Mouse (Mus musculus) E14TG2a.4 (cell line): ENCODE data around the gene Krt31.

Source experiments
- H3K27me3 ChIP-seq: 2 replicates; pipeline ENCODE4 v1.6.1; 2014; ENCODE audit warnings: low read length, control low read depth; ENCODE audit not compliant: insufficient read depth
- H3K36me3 ChIP-seq: 2 replicates; pipeline ENCODE4 v1.6.1; 2014; ENCODE audit warnings: low read length, control low read depth; ENCODE audit not compliant: insufficient read depth
- H3K4me1 ChIP-seq: replicated peaks from 2 replicates; pipeline ENCODE4 v1.6.1; 2014; ENCODE audit warnings: low read depth, low read length, control low read depth
- H3K4me3 ChIP-seq: replicated peaks from 2 replicates; pipeline ENCODE4 v1.5.1; 2014; ENCODE audit warnings: mild to moderate bottlenecking, low read length
- H3K9me3 ChIP-seq: 2 replicates; pipeline ENCODE4 v1.6.1; 2014; ENCODE audit warnings: low read length, control low read depth
- CTCF ChIP-seq: conservative IDR thresholded peaks from 2 replicates; pipeline ENCODE4 v1.5.1; 2014; ENCODE audit warnings: low read length
- NANOG ChIP-seq: IDR thresholded peaks from 2 replicates; pipeline ENCODE4 v1.6.1; 2014; ENCODE audit warnings: borderline replicate concordance, low read length, mixed read lengths
- POU5F1 ChIP-seq: IDR thresholded peaks from 2 replicates; pipeline ENCODE4 v1.6.1; 2014; ENCODE audit warnings: low read length, borderline replicate concordance

Krt31 gene

DNA sequence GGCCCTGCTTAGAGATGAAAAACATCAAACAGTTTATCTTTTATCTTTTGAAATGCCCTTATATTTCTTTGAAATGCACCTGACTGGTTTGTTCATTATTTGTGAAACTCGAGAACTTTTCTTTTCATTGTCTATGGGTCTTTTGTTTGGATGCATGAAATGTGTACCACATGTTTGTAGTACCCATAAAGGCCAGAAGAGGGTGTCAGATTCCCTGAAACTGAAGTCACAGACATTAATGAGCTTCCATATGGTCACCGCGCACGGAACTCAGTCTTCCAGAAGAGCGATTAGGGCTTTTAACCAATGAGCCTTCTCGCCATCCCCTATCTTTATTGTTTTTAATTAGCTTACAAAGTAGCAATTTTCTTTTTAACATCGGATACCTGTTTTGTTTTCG is 8.5 kb upstream of the Krt31 start:
- no peak overlapping the region for H3K4me3 ChIP-seq
- TF ChIP-seq CTCF (peak; percentile 69), POU5F1 (no peak)
- no peaks in the 10 kb centered on the region for H3K36me3 ChIP-seq
- peaks cover 7% of the 10 kb centered on the region; the same call in 1 of the 2 replicates for H3K27me3 ChIP-seq
- H3K9me3 ChIP-seq = no peaks in the 10 kb centered on the region
- no peaks in the 10 kb centered on the region for H3K4me1 ChIP-seq

DNA sequence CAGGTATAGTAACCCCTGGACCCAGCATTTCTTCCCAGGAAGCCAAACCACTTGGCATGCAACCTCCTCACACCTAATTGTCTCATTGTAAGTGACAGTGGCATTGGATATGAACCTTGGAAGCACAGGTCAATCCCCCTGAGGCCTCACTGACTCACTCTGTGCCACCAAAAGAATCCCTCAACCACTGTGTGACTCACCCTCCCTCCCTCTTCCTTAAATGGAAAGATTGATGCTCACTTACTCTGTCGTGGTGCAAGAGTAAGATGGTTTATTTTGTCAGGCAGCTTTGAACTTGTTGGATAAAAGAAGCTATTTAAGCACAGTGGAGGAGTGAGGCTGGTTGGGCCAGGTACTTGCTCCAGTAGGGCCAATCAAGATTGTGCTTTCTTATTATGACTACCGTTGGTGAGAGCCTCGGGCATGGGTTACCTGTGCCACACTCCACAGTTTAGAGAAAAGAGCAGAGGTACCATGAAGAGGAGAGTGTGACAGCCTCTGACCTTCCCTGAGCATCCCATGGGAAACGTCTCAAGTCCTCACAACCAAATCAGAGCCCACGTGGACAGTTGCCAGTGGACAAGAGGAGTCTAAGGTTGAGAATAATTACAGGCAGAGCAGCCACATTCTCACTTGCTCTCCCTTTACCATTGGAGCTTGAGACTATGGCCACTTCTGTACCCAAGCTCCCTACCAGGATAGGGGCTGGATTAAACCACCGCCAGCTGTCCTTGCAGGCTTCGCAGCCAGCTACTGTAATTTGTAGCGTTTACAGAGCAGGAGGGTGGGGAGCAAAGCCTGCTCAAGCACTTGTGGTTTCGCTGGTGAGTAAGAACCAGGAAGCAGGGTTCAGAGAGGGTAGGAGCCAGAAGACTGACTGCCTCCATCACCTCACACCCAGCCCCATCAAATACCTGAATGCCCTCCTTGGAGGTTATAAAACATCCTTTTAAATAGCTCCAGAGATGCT is 5.6 kb upstream of the Krt31 start:
- Histone ChIP-seq H3K9me3 (peaks cover 9% of the 10 kb centered on the region; the same call in 1 of the 2 replicates), H3K4me3 (no peak overlapping the region), H3K4me1 (no peaks in the 10 kb centered on the region), H3K36me3 (no peaks in the 10 kb centered on the region), H3K27me3 (peaks cover 7% of the 10 kb centered on the region; the same call in 1 of the 2 replicates)
- TF ChIP-seq CTCF (no peak), NANOG (no peak), POU5F1 (no peak)

GRCm38 (mm10) chr11:100047193-100047592 is 3.2 kb downstream of the Krt31 start:
- Histone ChIP-seq H3K4me3 (no peak overlapping the region), H3K9me3 (peaks cover 1% of the 10 kb centered on the region; the same call in 1 of the 2 replicates)
- no peak for TF ChIP-seq CTCF
- TF ChIP-seq NANOG = no peak
- no peak for TF ChIP-seq POU5F1

GRCm38 (mm10) chr11:100046303-100046866 is 4.0 kb downstream of the Krt31 start:
- Histone ChIP-seq H3K9me3 (no peaks in the 10 kb centered on the region), H3K27me3 (peaks cover 2% of the 10 kb centered on the region; the same call in 1 of the 2 replicates), H3K4me1 (no peaks in the 10 kb centered on the region), H3K4me3 (no peak overlapping the region), H3K36me3 (no peaks in the 10 kb centered on the region)
- TF ChIP-seq CTCF = no peak
- TF ChIP-seq NANOG = no peak
- TF ChIP-seq POU5F1 = no peak

More at GRCm38 (mm10) chr11:100047193-100047592, 3.2 kb downstream of the Krt31 start:
- no peaks in the 10 kb centered on the region for H3K4me1 ChIP-seq
- H3K27me3 ChIP-seq = peaks cover 2% of the 10 kb centered on the region; the same call in 1 of the 2 replicates
- H3K36me3 ChIP-seq = no peaks in the 10 kb centered on the region

DNA sequence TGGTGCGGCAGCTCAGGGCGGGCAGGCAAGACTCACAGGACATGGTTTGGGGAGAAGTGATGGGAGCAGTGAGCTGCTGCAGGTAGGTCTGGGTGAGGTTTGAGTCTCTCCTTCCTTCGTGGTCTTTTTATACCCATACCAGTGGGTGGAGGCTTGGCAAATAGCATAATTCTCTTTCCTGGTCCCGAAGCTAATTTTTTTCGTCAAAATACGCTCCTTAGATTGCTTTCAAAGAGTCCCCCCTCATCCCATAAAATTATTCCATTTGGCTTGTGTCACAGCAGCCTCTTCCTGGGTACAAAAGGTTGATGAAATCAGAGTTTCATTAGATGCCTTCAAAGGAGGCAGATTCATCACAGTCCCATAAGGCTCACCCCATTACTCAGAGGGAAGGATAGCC is 8.9 kb downstream of the Krt31 start, which contains the start of gene Krt34:
TSS of gene Krt34 (minus strand) at position 101 of the 400 bp plus-strand sequence.
- H3K9me3 ChIP-seq = no peaks in the 10 kb centered on the region
- H3K4me3 ChIP-seq = no peak within 1 kb of the TSS
- TF ChIP-seq CTCF (no peak), POU5F1 (no peak), NANOG (no peak)
- H3K27me3 ChIP-seq = peaks cover 5% of the 10 kb centered on the region; the same call in 1 of the 2 replicates
- H3K36me3 ChIP-seq = no peaks in the 10 kb centered on the region
- no peaks in the 10 kb centered on the region for H3K4me1 ChIP-seq

- Histone ChIP-seq H3K4me3 (no peak within 1 kb of the TSS; the same call in 1 of the 2 replicates), H3K36me3 (no peaks in the 10 kb centered on the region), H3K4me1 (no peaks in the 10 kb centered on the region), H3K27me3 (no peaks in the 10 kb centered on the region), H3K9me3 (no peaks in the 10 kb centered on the region)
- TF ChIP-seq CTCF (no peak), NANOG (no peak), POU5F1 (no peak)
These were observed 20.6 kb downstream of the Krt31 start, which contains the start of gene Krt33b for GRCm38 (mm10) chr11:100029768-100030167. TSS of gene Krt33b (minus strand) at chr11:100029868.

GRCm38 (mm10) chr11:100021438-100021837 is 28.9 kb downstream of the Krt31 start:
- TF ChIP-seq CTCF (no peak), POU5F1 (no peak), NANOG (no peak)
- H3K4me3 ChIP-seq = no peak overlapping the region
- peaks cover 21% of the 10 kb centered on the region for H3K9me3 ChIP-seq
- H3K27me3 ChIP-seq = no peaks in the 10 kb centered on the region
- no peaks in the 10 kb centered on the region for H3K36me3 ChIP-seq
- no peaks in the 10 kb centered on the region for H3K4me1 ChIP-seq

DNA sequence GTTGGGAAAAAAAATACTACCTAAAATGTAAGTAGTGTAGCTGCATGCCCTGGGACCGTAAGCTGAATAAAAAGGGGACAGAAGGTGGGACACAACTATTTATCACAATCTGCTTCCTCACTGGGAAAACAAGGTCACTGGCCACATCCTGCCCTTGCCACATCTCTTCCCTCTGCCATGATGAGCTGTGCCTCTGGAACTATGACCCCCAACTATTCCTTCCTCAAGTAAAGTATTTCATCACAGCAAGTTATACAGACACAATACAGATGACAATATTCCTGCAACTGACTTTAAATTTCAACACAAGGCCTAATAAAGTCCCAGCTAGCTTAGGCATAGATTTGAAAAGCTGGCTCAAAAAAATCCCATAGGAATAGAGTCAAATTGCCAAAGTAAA is 30.9 kb downstream of the Krt31 start:
- H3K36me3 ChIP-seq = no peaks in the 10 kb centered on the region
- H3K4me3 ChIP-seq = no peak overlapping the region
- no peaks in the 10 kb centered on the region for H3K4me1 ChIP-seq
- peaks cover 21% of the 10 kb centered on the region for H3K9me3 ChIP-seq
- no peak for TF ChIP-seq CTCF
- no peak for TF ChIP-seq NANOG
- TF ChIP-seq POU5F1 = no peak
- no peaks in the 10 kb centered on the region for H3K27me3 ChIP-seq
